19 mouse cellular contexts compared by ENCODE assay signal in the genomic region with DNA sequence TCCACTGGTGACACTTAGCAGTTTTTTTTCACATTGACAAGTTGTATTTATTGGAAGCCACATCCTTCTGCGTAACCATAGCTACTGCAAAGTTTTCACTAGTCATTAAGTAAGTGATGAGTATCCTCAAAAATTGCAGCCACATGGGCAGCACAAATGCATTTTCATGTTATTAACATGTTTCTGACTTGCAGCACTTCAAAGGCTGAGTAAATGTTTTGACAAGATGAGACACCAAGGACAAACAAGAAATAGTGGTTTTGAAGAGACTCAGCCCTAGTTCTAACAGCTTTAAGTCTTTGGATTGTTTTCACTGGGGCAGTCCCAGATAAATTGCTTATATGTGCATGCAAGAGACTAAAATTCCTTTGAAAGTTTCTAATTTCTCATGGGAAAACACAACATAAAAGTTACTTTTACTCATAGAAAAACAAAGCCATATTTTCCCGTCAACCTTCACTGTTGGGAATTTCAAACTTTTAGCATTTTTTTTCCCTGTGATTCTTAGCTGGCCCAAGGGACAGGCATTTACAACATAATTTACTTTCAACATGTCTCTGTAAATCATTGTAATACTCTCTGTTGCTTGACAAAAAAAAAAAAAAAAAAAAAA.
DNase-seq lines count a peak whose midpoint lies in the region; ATAC-seq and TF ChIP-seq lines count a peak whose summit lies in the region.
"Had no signal": no experiment of that assay in that cellular context is flagged by ENCODE, and none has a peak within 500 bp of the region (broad histone marks: within the 10 kb centered on the region; RNA-seq: fewer than 3 reads in every experiment).

No protein-coding gene starts in this region.

- no peak overlapping the region for H3K4me2 ChIP-seq in lung, embryonic 15.5 days
- H3K4me2 ChIP-seq in liver, embryonic 12.5 days = no peak overlapping the region
- H3K4me2 ChIP-seq: forebrain, embryonic 15.5 days; limb, embryonic 13.5 days; midbrain, embryonic 13.5 days; neural tube, embryonic 12.5 days had no signal

- no peak for TF ChIP-seq POLR2A in kidney, adult 2 months (IDR thresholded peaks at IDR 0.05; ENCODE audit: low read depth, low read length)

- no peak overlapping the region for H3K27ac ChIP-seq in kidney, adult 2 months (ENCODE audit: insufficient read depth, low read depth, low read length)
- peak overlapping the region; percentile 76 for H3K27ac ChIP-seq in lung, embryonic 15.5 days
- peak overlapping the region; percentile 73; the same call in 1 of the 2 replicates for H3K27ac ChIP-seq in brown adipose tissue, adult 24 weeks (replicated peaks; ENCODE audit: low read depth, low read length)
- H3K27ac ChIP-seq in liver, embryonic 12.5 days = no peak overlapping the region
- H3K27ac ChIP-seq: forebrain, embryonic 15.5 days; heart, embryonic 10.5 days; hindbrain, embryonic 10.5 days; limb, embryonic 13.5 days; liver, embryonic 14.5 days; midbrain, embryonic 13.5 days; neural tube, embryonic 12.5 days had no signal

- no peak for TF ChIP-seq CTCF in kidney, adult 2 months (conservative IDR thresholded peaks at IDR 0.05; ENCODE audit: insufficient read depth, insufficient read length, low read depth, low read length)

- no peak overlapping the region for H3K9ac ChIP-seq in lung, embryonic 15.5 days
- H3K9ac ChIP-seq in liver, embryonic 12.5 days = no peak overlapping the region
- H3K9ac ChIP-seq: forebrain, embryonic 15.5 days; limb, embryonic 13.5 days; liver, embryonic 14.5 days; midbrain, embryonic 13.5 days; neural tube, embryonic 12.5 days had no signal

- peak; percentile 1 for DNase-seq in kidney, adult 2 months
- DNase-seq in kidney, adult 9 months = no peak
- DNase-seq in lung, postnatal 25 days (ENCODE audit: low spot score) = no peak
- peak; percentile 17 for DNase-seq in fibroblast of lung, adult 2 months (ENCODE audit: low read depth)
- DNase-seq in layer of hippocampus, postnatal 36 days = no peak
- DNase-seq: cerebellum, adult 9-11 months; gastrocnemius, postnatal 25 days had no signal

- peak; percentile 86 for ATAC-seq in lung, embryonic 15.5 days (ENCODE audit: borderline replicate concordance, extremely low read depth, low FRiP score, low TSS enrichment)
- no peak for ATAC-seq in liver, embryonic 12.5 days
- ATAC-seq: forebrain, embryonic 15.5 days; midbrain, embryonic 13.5 days had no signal

- no peaks in the 10 kb centered on the region for H3K36me3 ChIP-seq in kidney, adult 2 months (ENCODE audit: control insufficient read depth, insufficient read depth, low read length)
- no peaks in the 10 kb centered on the region for H3K36me3 ChIP-seq in lung, embryonic 15.5 days
- no peaks in the 10 kb centered on the region for H3K36me3 ChIP-seq in liver, embryonic 12.5 days
- H3K36me3 ChIP-seq: forebrain, embryonic 15.5 days; heart, embryonic 10.5 days; hindbrain, embryonic 10.5 days; limb, embryonic 13.5 days; midbrain, embryonic 13.5 days; neural tube, embryonic 12.5 days had no signal

- H3K4me3 ChIP-seq in kidney, adult 2 months (ENCODE audit: insufficient read depth, low read depth, low read length) = no peak overlapping the region
- H3K4me3 ChIP-seq in lung, embryonic 15.5 days = no peak overlapping the region
- H3K4me3 ChIP-seq in brown adipose tissue, adult 24 weeks (ENCODE audit: insufficient read depth, low read depth, low read length) = no peak overlapping the region
- H3K4me3 ChIP-seq in liver, embryonic 12.5 days = no peak overlapping the region
- H3K4me3 ChIP-seq: erythroblast, embryonic 14.5 days; forebrain, embryonic 15.5 days; heart, embryonic 10.5 days; hindbrain, embryonic 10.5 days; limb, embryonic 13.5 days; midbrain, embryonic 13.5 days; neural tube, embryonic 12.5 days had no signal

- H3K27me3 ChIP-seq in kidney, adult 2 months (replicated peaks; ENCODE audit: control insufficient read depth, insufficient read depth, low read length) = no peaks in the 10 kb centered on the region
- no peaks in the 10 kb centered on the region for H3K27me3 ChIP-seq in lung, embryonic 15.5 days
- no peaks in the 10 kb centered on the region for H3K27me3 ChIP-seq in liver, embryonic 12.5 days (replicated peaks)
- H3K27me3 ChIP-seq: CH12.LX; forebrain, embryonic 15.5 days; limb, embryonic 13.5 days; midbrain, embryonic 13.5 days; neural tube, embryonic 12.5 days had no signal

- no peaks in the 10 kb centered on the region for H3K4me1 ChIP-seq in kidney, adult 2 months (ENCODE audit: control insufficient read depth, insufficient read depth, low read length)
- no peaks in the 10 kb centered on the region for H3K4me1 ChIP-seq in lung, embryonic 15.5 days
- no peaks in the 10 kb centered on the region; the same call in 1 of the 2 replicates for H3K4me1 ChIP-seq in brown adipose tissue, adult 24 weeks (ENCODE audit: control insufficient read depth, insufficient read depth, insufficient read length, low read length)
- no peaks in the 10 kb centered on the region for H3K4me1 ChIP-seq in liver, embryonic 12.5 days
- H3K4me1 ChIP-seq: forebrain, embryonic 15.5 days; heart, embryonic 10.5 days; hindbrain, embryonic 10.5 days; limb, embryonic 13.5 days; midbrain, embryonic 13.5 days; neural tube, embryonic 12.5 days had no signal

- 52% methylated on average over 2 of the region's 2 CpGs for WGBS in kidney, adult 2 months
- WGBS in lung, embryonic 15.5 days = 37% methylated on average over 2 of the region's 2 CpGs
- 80% methylated on average over 2 of the region's 2 CpGs for WGBS in liver, embryonic 12.5 days (ENCODE audit: insufficient replicate concordance)

- H3K9me3 ChIP-seq in lung, embryonic 15.5 days = no peaks in the 10 kb centered on the region
- H3K9me3 ChIP-seq in liver, embryonic 12.5 days (replicated peaks) = no peaks in the 10 kb centered on the region
- H3K9me3 ChIP-seq: forebrain, embryonic 15.5 days; heart, embryonic 10.5 days; hindbrain, embryonic 10.5 days; limb, embryonic 13.5 days; midbrain, embryonic 13.5 days; neural tube, embryonic 12.5 days had no signal

Comparison
In these comparisons a context has a peak if more than half of its experiments do, and no peak if none do; other contexts are left out.
1. DNase-seq: peak in kidney, adult 2 months (single experiment) and fibroblast of lung, adult 2 months (single experiment); none in kidney, adult 9 months (single experiment), lung, postnatal 25 days (single experiment) and layer of hippocampus, postnatal 36 days (0 of 2).
2. H3K27ac ChIP-seq: peak in lung, embryonic 15.5 days (single experiment) and brown adipose tissue, adult 24 weeks (single experiment); none in kidney, adult 2 months (single experiment) and liver, embryonic 12.5 days (single experiment).